Mouse (Mus musculus): ENCODE results near the gene Prr7.

Gene Prr7

DNA sequence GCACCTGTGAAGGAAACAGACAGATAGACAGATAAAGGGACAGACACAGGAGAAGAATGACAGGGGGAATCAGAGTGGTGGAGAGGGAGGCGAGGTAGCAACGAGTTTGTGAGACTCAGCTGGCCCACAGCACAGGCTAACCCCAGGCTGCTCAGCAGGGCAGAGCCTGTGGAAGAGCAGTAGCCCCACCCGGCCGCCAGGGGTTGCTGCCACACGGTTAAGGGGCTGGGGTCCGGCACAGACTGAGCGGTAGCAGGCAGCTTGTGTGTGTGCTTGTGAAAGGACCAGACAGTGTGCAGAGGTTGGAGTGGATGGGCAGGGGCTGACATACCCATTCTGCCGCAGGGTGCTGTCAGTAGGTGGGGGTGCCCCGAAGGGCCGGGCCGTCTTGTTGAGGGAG lies 43.8 kb downstream of the Prr7 start:
- DNase-seq (ENCODE audit: low read depth), result no peak

- no peak for DNase-seq (ENCODE audit: low read depth)
Observed at GRCm38 (mm10) chr13:55508531-55508930, 44.5 kb downstream of the Prr7 start.

DNA sequence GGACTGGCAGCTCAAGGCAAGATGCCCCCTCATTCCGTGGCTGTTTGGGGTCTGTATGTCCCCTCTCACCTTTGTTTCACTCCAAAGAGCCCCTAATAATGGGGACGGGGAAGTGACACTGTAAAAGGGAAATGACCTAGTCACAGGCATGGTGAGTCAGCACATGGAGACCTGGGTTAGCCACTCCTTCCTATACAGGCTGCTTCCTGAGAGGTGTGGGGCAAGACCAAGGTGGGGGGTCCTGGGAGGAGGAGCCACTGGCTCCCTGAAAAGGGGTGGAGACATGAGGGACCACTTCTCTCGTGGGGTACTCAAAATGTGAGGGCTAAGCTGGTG lies 46.2 kb downstream of the Prr7 start:
- no peak for DNase-seq (ENCODE audit: low read depth)

GRCm38 (mm10) chr13:55510668-55511491 lies 46.8 kb downstream of the Prr7 start:
- no peak for DNase-seq (ENCODE audit: low read depth)

DNA sequence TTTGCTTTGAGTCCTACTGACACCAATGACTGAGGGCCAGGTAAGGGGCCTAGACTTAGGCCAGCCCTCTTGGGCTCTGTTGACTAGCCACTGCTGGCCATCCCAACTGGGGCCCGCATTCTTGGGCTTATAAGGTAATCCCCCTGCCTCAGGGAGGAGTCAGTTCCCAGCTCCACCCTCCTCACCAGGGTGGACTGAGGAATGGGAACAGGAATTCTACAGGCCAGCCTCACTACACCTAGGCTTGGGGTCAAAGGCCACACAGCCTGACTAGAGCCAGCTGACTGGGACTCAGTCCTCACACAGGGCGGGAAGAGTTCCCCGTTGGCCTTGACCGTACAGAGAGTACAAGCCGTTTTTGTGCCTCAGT lies 47.4 kb downstream of the Prr7 start:
- no peak for DNase-seq (ENCODE audit: low read depth)

GRCm38 (mm10) chr13:55512379-55513031 lies 48.4 kb downstream of the Prr7 start:
- DNase-seq (ENCODE audit: low read depth), result peak; percentile 46

- DNase-seq (ENCODE audit: low read depth), result peak; percentile 92
Observed at GRCm38 (mm10) chr13:55513111-55513748, 49.2 kb downstream of the Prr7 start, which contains the start of gene Pdlim7. Gene Pdlim7, minus strand, starts transcription at chr13:55513676.

GRCm38 (mm10) chr13:55513828-55514227 lies 49.8 kb downstream of the Prr7 start:
- DNase-seq (ENCODE audit: low read depth), result no peak

- DNase-seq (ENCODE audit: low read depth), result peak; percentile 94
Observed at GRCm38 (mm10) chr13:55516955-55517354, 52.9 kb downstream of the Prr7 start.

DNA sequence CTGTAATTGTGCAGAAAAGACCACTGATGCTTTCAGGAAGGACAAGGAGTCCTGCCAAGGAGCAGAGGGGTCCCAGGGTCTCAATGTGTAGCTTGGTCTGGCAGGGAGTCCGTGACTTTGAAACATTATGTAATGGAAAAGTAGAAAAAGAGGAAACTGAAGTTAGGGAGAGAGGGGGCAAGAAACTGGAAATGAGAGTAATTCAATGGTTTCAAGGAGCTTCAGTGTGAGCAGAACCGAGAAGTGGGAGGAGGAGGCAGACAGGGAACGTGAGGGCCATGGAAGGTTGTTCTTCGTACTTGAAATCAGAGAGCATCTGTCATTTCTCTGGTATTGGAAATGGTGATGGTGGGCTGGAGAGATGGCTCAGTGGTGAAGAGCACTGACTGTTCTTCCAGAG lies 55.5 kb downstream of the Prr7 start:
- DNase-seq (ENCODE audit: low read depth), result no peak

DNA sequence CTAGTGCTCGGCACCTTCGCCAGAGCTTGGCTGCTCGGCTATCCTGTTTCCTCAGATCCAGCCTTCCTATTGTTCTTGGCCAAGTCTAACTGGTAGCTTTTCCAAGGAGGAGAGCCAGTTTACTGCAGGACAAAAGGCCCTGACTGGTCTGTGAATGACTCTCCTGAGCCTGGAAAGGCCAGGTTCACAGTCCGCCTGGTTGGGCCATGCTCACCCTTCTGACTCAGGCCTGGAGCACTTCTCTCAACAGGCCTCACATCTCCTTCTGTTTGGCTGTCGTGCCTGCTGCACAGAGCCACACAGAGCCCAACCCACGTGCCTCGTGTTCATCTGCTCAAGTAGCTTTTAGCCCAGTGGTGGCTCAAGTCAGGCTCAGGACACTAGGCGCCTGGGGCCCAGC lies 58.7 kb downstream of the Prr7 start:
- no peak for DNase-seq (ENCODE audit: low read depth)
